Mouse (Mus musculus) small intestine, adult 2 months (tissue): ENCODE measurements at regions not wholly inside any gene's neighbourhood (a gene's known extent, or its start where the extent isn't known, plus 50 kb on each side); places are given as distances from the start of the nearest gene placed in this dataset.

Experiments
- CTCF ChIP-seq: fragments of 200-500 bp; IDR thresholded peaks from 2 replicates; pipeline ENCODE4 v1.5.1; 2012; ENCODE audit warnings: low read depth, mild to moderate bottlenecking, control low read depth, inconsistent platforms, low read length, moderate library complexity, mixed read lengths; ENCODE audit not compliant: insufficient replicate concordance, insufficient read length; ENCODE audit errors: extremely low read depth
- POLR2A ChIP-seq: fragments of 200-500 bp; IDR thresholded peaks from 2 replicates; pipeline ENCODE4 v1.6.1; 2012; ENCODE audit warnings: low read depth, mild to moderate bottlenecking, control low read depth, inconsistent platforms, low read length, moderate library complexity

DNA sequence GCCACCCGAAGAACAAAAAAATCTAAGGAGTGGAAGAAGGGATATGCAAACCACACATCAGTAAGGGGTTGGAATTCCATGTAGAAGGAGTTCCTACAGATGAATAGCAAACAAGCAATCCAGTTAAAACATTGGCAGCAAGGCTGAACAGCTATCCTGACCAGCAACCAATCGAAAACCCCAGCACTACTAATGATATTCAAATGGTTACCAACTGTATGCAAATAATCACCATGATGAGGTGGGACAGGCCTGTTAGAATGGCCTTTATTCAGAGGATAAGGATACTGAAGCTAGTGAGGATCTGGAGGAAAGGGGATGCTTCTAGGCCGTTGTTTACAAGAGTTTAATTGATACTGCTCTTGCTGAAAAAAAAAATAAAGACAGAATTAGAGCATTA, 166.0 kb upstream of the Grik3 start:
- TF ChIP-seq CTCF (no peak), POLR2A (no peak)
